Mouse (Mus musculus): ENCODE data around the gene Rpf2. TPM values are rescaled to one million over a fixed set of nuclear protein-coding genes. Genes with fewer than 3 reads are reported as not detected.
A peak's percentile ranks its signal among the peaks of the same experiment; 100 is the strongest.

The Rpf2 gene
- polyA plus RNA-seq (2012; rRNA removed) = 7.3 and 16.8 TPM in 2 replicates
- polyA plus RNA-seq (2014; fragmentation: Nextera tagmentation; extraction: Ambion mirVana) = 38.9 and 39.2 TPM in 2 replicates

GRCm38 (mm10) chr10:40246374-40247165, at the start of gene Rpf2:
Gene Rpf2 (minus strand): TSS chr10:40247036.
- peak within 1 kb of the TSS; percentile 65 to 99 for H3K4me3 ChIP-seq (ENCODE audit: insufficient read depth in 1 of 2, low read depth in 2 of 2, low read length in 2 of 2)
- peak within 1 kb of the TSS; percentile 55 for H3K27ac ChIP-seq
- H3K4me2 ChIP-seq (ENCODE audit: low read depth) = peak within 1 kb of the TSS; percentile 87
- peaks cover 5 to 15% of the 10 kb centered on the region in 2 experiments; a peak in 3 of 4 replicates for H3K4me1 ChIP-seq (replicated peaks; ENCODE audit: control insufficient read depth in 2 of 2, insufficient read depth in 2 of 2, low read length in 1 of 2)
- no peaks in the 10 kb centered on the region for H3K27me3 ChIP-seq (ENCODE audit: control insufficient read depth, insufficient read depth, low read length)
- DNase-seq (ENCODE audit: low read depth in 3 of 3, low spot score in 3 of 3) = peak; percentile 75 to 78 (median 76)
- no peak for TF ChIP-seq EP300 (IDR thresholded peaks at IDR 0.05; ENCODE audit: low read depth)
- 0 out of 2 replicates have a peak, but pooled peaks have one; percentile 14 for TF ChIP-seq CTCF (IDR thresholded peaks at IDR 0.05; ENCODE audit: low read depth)
- no peaks in the 10 kb centered on the region for H3K9me3 ChIP-seq (ENCODE audit: control insufficient read depth, low read length)
- ATAC-seq (ENCODE audit: insufficient read depth) = peak; percentile 88
- under 1% methylated on average over 54 of the region's 54 CpGs for WGBS (ENCODE audit: insufficient replicate concordance)
- peak within 1 kb of the TSS; percentile 77 for H3K9ac ChIP-seq (replicated peaks)
- peaks cover 8% of the 10 kb centered on the region for H3K36me3 ChIP-seq (replicated peaks; ENCODE audit: control insufficient read depth, insufficient read depth, low read depth)

- no peak for ATAC-seq (ENCODE audit: insufficient read depth)
- H3K36me3 ChIP-seq (replicated peaks; ENCODE audit: control insufficient read depth, insufficient read depth, low read depth) = peaks cover 58% of the 10 kb centered on the region
- peaks cover 6 to 15% of the 10 kb centered on the region in 2 experiments for H3K4me1 ChIP-seq (replicated peaks; ENCODE audit: control insufficient read depth in 2 of 2, insufficient read depth in 2 of 2, low read length in 1 of 2)
Observed at GRCm38 (mm10) chr10:40292640-40293039, 45.8 kb upstream of the Rpf2 start.

GRCm38 (mm10) chr10:40286767-40287166, 39.9 kb upstream of the Rpf2 start:
- WGBS (ENCODE audit: insufficient replicate concordance) = 33% methylated on average over 1 of the region's 1 CpGs
- Histone ChIP-seq H3K4me1 (replicated peaks; ENCODE audit: control insufficient read depth in 2 of 2, insufficient read depth in 2 of 2, low read length in 1 of 2) (no peaks in the 10 kb centered on the region), H3K36me3 (replicated peaks; ENCODE audit: control insufficient read depth, insufficient read depth, low read depth) (peaks cover 38% of the 10 kb centered on the region), H3K9me3 (ENCODE audit: control insufficient read depth, low read length) (no peaks in the 10 kb centered on the region), H3K4me3 (ENCODE audit: insufficient read depth in 1 of 2, low read depth in 2 of 2, low read length in 2 of 2) (no peak overlapping the region), H3K9ac (replicated peaks) (no peak overlapping the region), H3K4me2 (ENCODE audit: low read depth) (no peak overlapping the region), H3K27me3 (ENCODE audit: control insufficient read depth, insufficient read depth, low read length) (no peaks in the 10 kb centered on the region), H3K27ac (no peak overlapping the region)
- ATAC-seq (ENCODE audit: insufficient read depth) (no peak), DNase-seq (ENCODE audit: low read depth in 3 of 3, low spot score in 3 of 3) (no peak)
- TF ChIP-seq EP300 (IDR thresholded peaks at IDR 0.05; ENCODE audit: low read depth) (no peak), CTCF (IDR thresholded peaks at IDR 0.05; ENCODE audit: low read depth) (no peak)

More at GRCm38 (mm10) chr10:40292640-40293039, 45.8 kb upstream of the Rpf2 start:
- no peak overlapping the region for H3K4me2 ChIP-seq (ENCODE audit: low read depth)
- H3K27ac ChIP-seq = no peak overlapping the region
- WGBS (ENCODE audit: insufficient replicate concordance) = 82% methylated on average over 6 of the region's 6 CpGs
- H3K27me3 ChIP-seq (ENCODE audit: control insufficient read depth, insufficient read depth, low read length) = no peaks in the 10 kb centered on the region
- H3K9ac ChIP-seq (replicated peaks) = no peak overlapping the region
- no peaks in the 10 kb centered on the region for H3K9me3 ChIP-seq (ENCODE audit: control insufficient read depth, low read length)
- no peak overlapping the region for H3K4me3 ChIP-seq (ENCODE audit: insufficient read depth in 1 of 2, low read depth in 2 of 2, low read length in 2 of 2)
- TF ChIP-seq EP300 (IDR thresholded peaks at IDR 0.05; ENCODE audit: low read depth) (no peak), CTCF (IDR thresholded peaks at IDR 0.05; ENCODE audit: low read depth) (no peak)
- DNase-seq (ENCODE audit: low read depth in 3 of 3, low spot score in 3 of 3) = no peak

GRCm38 (mm10) chr10:40285571-40285970, 38.7 kb upstream of the Rpf2 start:
- H3K4me2 ChIP-seq (ENCODE audit: low read depth) = no peak overlapping the region
- DNase-seq (ENCODE audit: low read depth in 3 of 3, low spot score in 3 of 3) (peak in 2 of 3 experiments; percentile 23 to 35), ATAC-seq (ENCODE audit: insufficient read depth) (no peak)
- H3K9me3 ChIP-seq (ENCODE audit: control insufficient read depth, low read length) = no peaks in the 10 kb centered on the region
- TF ChIP-seq EP300 (IDR thresholded peaks at IDR 0.05; ENCODE audit: low read depth) = no peak
- no peak for TF ChIP-seq CTCF (IDR thresholded peaks at IDR 0.05; ENCODE audit: low read depth)
- no peak overlapping the region for H3K27ac ChIP-seq
- WGBS (ENCODE audit: insufficient replicate concordance) = 73% methylated on average over 1 of the region's 1 CpGs
- H3K36me3 ChIP-seq (replicated peaks; ENCODE audit: control insufficient read depth, insufficient read depth, low read depth) = peaks cover 27% of the 10 kb centered on the region
- no peak overlapping the region for H3K9ac ChIP-seq (replicated peaks)
- H3K4me1 ChIP-seq (replicated peaks; ENCODE audit: control insufficient read depth in 2 of 2, insufficient read depth in 2 of 2, low read length in 1 of 2) = no peaks in the 10 kb centered on the region
- no peaks in the 10 kb centered on the region for H3K27me3 ChIP-seq (ENCODE audit: control insufficient read depth, insufficient read depth, low read length)
- H3K4me3 ChIP-seq (ENCODE audit: insufficient read depth in 1 of 2, low read depth in 2 of 2, low read length in 2 of 2) = no peak overlapping the region

- Histone ChIP-seq H3K9me3 (ENCODE audit: control insufficient read depth, low read length) (no peaks in the 10 kb centered on the region), H3K36me3 (replicated peaks; ENCODE audit: control insufficient read depth, insufficient read depth, low read depth) (peaks cover 22% of the 10 kb centered on the region), H3K9ac (replicated peaks) (no peak overlapping the region), H3K4me1 (replicated peaks; ENCODE audit: control insufficient read depth in 2 of 2, insufficient read depth in 2 of 2, low read length in 1 of 2) (no peaks in the 10 kb centered on the region), H3K27ac (no peak overlapping the region), H3K27me3 (ENCODE audit: control insufficient read depth, insufficient read depth, low read length) (no peaks in the 10 kb centered on the region), H3K4me3 (ENCODE audit: insufficient read depth in 1 of 2, low read depth in 2 of 2, low read length in 2 of 2) (no peak overlapping the region), H3K4me2 (ENCODE audit: low read depth) (no peak overlapping the region)
- 79% methylated on average over 3 of the region's 3 CpGs for WGBS (ENCODE audit: insufficient replicate concordance)
- DNase-seq (ENCODE audit: low read depth in 3 of 3, low spot score in 3 of 3) (no peak), ATAC-seq (ENCODE audit: insufficient read depth) (no peak)
- TF ChIP-seq CTCF (IDR thresholded peaks at IDR 0.05; ENCODE audit: low read depth) (no peak), EP300 (IDR thresholded peaks at IDR 0.05; ENCODE audit: low read depth) (no peak)
Observed at GRCm38 (mm10) chr10:40284997-40285396, 38.2 kb upstream of the Rpf2 start.

Measured in liver, embryonic 14.5 days (tissue).